Mouse (Mus musculus) liver, adult 2 months (tissue): Measurements from ENCODE around the gene Ahdc1. TPM values are rescaled to one million over a fixed set of nuclear protein-coding genes. Genes with fewer than 3 reads are reported as not detected.
A peak's percentile ranks its signal among the peaks of the same experiment; 100 is the strongest.

Experiments used
- DNase-seq: peaks from one replicate; pipeline ENCODE4 v3.0.0-alpha.2; 2011; ENCODE audit warnings: low read depth, low spot score; ENCODE audit errors: extremely low read depth
- H3K27ac ChIP-seq: fragments of 200-500 bp; replicated peaks from 2 replicates; pipeline ENCODE4 v1.5.1; 2012; ENCODE audit warnings: low read depth, mild to moderate bottlenecking, control low read depth, inconsistent platforms, low read length; ENCODE audit not compliant: insufficient read depth
- H3K27me3 ChIP-seq: fragments of 200-500 bp; 2 replicates; pipeline ENCODE4 v1.6.1; 2012; ENCODE audit warnings: mild to moderate bottlenecking, moderate library complexity, low read length, inconsistent platforms; ENCODE audit not compliant: control insufficient read depth, insufficient read depth
- H3K36me3 ChIP-seq: fragments of 200-500 bp; 2 replicates; pipeline ENCODE4 v1.6.1; 2012; ENCODE audit warnings: low read length, inconsistent platforms; ENCODE audit not compliant: control insufficient read depth, insufficient read depth
- H3K4me1 ChIP-seq: fragments of 200-500 bp; 2 replicates; pipeline ENCODE4 v1.6.1; 2011; ENCODE audit warnings: low read length; ENCODE audit not compliant: control insufficient read depth, insufficient read depth
- H3K4me3 ChIP-seq: fragments of 200-500 bp; 2 replicates; pipeline ENCODE4 v1.5.1; 2011; ENCODE audit warnings: low read depth, mild to moderate bottlenecking, control low read depth, low read length, moderate library complexity; ENCODE audit not compliant: insufficient read depth
- H3K79me2 ChIP-seq: fragments of 200-500 bp; 2 replicates; pipeline ENCODE4 v1.6.1; 2012; ENCODE audit warnings: inconsistent platforms, mild to moderate bottlenecking, low read length, moderate library complexity; ENCODE audit not compliant: control insufficient read depth, insufficient read depth
- H3K9ac ChIP-seq: fragments of 200-500 bp; 2 replicates; pipeline ENCODE4 v1.6.1; 2012; ENCODE audit warnings: low read depth, mild to moderate bottlenecking, control low read depth, inconsistent platforms, low read length
- CTCF ChIP-seq: fragments of 200-500 bp; IDR thresholded peaks from 2 replicates; pipeline ENCODE4 v1.5.1; 2011; ENCODE audit warnings: low read depth, low read length, control low read depth
- POLR2A ChIP-seq: fragments of 200-500 bp; IDR thresholded peaks from 2 replicates; pipeline ENCODE4 v1.6.1; 2011; ENCODE audit warnings: low read length, control low read depth; ENCODE audit not compliant: insufficient read depth; ENCODE audit errors: extremely low read depth
- WGBS: fragments of 180-500 bp; shearing (Covaris S2); methylation state at CpG from one replicate; pipeline ENCODE4 v1.1.7; 2018; 5-methylcytosine and 5-hydroxymethylcytosine counted together
- polyA plus RNA-seq: library from polyadenylated mRNA; depleted of rRNA; stranded (reverse); fragments of >200 nt; gene quantifications from 2 replicates; pipeline ENCODE4 v1.2.3, GENCODE M21; 2012; rRNA removed
- total RNA-seq: library from RNA; depleted of rRNA; stranded (reverse); fragments of >200 nt; gene quantifications from 2 replicates; pipeline ENCODE4 v1.2.3, GENCODE M21; 2014; rRNA removed

Ahdc1 gene
- total RNA-seq: 2.4 and 4.1 TPM in 2 replicates
- polyA plus RNA-seq: 8.7 and 8.8 TPM in 2 replicates

- no peaks in the 10 kb centered on the region for H3K27me3 ChIP-seq
- peak within 1 kb of the TSS; percentile 93 for H3K27ac ChIP-seq
- peak within 1 kb of the TSS; percentile 87 for H3K4me3 ChIP-seq
- H3K36me3 ChIP-seq: no peaks in the 10 kb centered on the region
- TF ChIP-seq CTCF (no peak), POLR2A (peak; percentile 86; the same call in 1 of the 2 replicates)
- peak; percentile 71 for DNase-seq
- under 1% methylated on average over 65 of the region's 66 CpGs for WGBS
- peaks cover 25% of the 10 kb centered on the region for H3K79me2 ChIP-seq
- H3K9ac ChIP-seq: peak within 1 kb of the TSS; percentile 97
- H3K4me1 ChIP-seq: peaks cover 4% of the 10 kb centered on the region
Observed at GRCm38 (mm10) chr4:133011028-133011820, at the start of gene Ahdc1. Gene Ahdc1 (plus strand): TSS chr4:133011260.

GRCm38 (mm10) chr4:132961866-132962265 lies 49.2 kb upstream of the Ahdc1 start:
- Histone ChIP-seq H3K27me3 (no peaks in the 10 kb centered on the region), H3K27ac (no peak overlapping the region), H3K36me3 (no peaks in the 10 kb centered on the region), H3K4me1 (peaks cover 25% of the 10 kb centered on the region), H3K9ac (no peak overlapping the region), H3K79me2 (no peaks in the 10 kb centered on the region), H3K4me3 (no peak overlapping the region)
- no peak for DNase-seq
- TF ChIP-seq POLR2A (no peak), CTCF (no peak)
- 93% methylated on average over 5 of the region's 5 CpGs for WGBS

GRCm38 (mm10) chr4:132962628-132963027 lies 48.4 kb upstream of the Ahdc1 start:
- H3K36me3 ChIP-seq: no peaks in the 10 kb centered on the region
- no peak for DNase-seq
- TF ChIP-seq POLR2A (no peak), CTCF (no peak)
- no peak overlapping the region for H3K27ac ChIP-seq
- H3K79me2 ChIP-seq: no peaks in the 10 kb centered on the region
- H3K4me3 ChIP-seq: no peak overlapping the region
- H3K4me1 ChIP-seq: peaks cover 25% of the 10 kb centered on the region
- 83% methylated on average over 4 of the region's 4 CpGs for WGBS
- no peak overlapping the region for H3K9ac ChIP-seq
- no peaks in the 10 kb centered on the region for H3K27me3 ChIP-seq

- TF ChIP-seq CTCF (no peak), POLR2A (no peak)
- Histone ChIP-seq H3K36me3 (no peaks in the 10 kb centered on the region), H3K4me1 (peaks cover 25% of the 10 kb centered on the region), H3K4me3 (no peak overlapping the region), H3K9ac (no peak overlapping the region), H3K79me2 (no peaks in the 10 kb centered on the region), H3K27ac (no peak overlapping the region), H3K27me3 (no peaks in the 10 kb centered on the region)
- no peak for DNase-seq
- WGBS: 76% methylated on average over 2 of the region's 2 CpGs
Observed at GRCm38 (mm10) chr4:132963436-132963835, 47.6 kb upstream of the Ahdc1 start.

DNA sequence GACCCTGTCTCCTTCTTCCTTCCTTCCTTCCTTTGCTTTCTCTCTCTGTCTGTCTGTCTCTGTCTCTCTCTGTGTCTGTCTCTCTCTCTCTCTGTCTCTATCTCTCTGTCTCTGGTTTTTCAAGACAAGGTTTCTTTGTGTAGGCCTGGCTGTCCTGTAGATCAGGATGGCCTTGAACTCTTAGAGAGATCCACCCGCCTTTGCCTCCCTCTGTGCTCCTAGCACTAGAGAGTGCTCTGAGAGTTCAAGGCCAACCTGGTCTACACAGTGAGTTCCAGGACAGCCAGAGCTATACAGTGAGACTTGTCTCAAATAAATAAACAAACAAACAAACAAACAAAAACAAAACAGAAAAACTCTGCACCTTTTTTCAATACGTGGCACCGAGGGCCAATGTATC lies 47.0 kb upstream of the Ahdc1 start:
- WGBS: 73% methylated on average over 3 of the region's 3 CpGs
- Histone ChIP-seq H3K79me2 (no peaks in the 10 kb centered on the region), H3K4me3 (no peak overlapping the region), H3K9ac (no peak overlapping the region), H3K27me3 (no peaks in the 10 kb centered on the region), H3K4me1 (peaks cover 21% of the 10 kb centered on the region), H3K36me3 (no peaks in the 10 kb centered on the region), H3K27ac (no peak overlapping the region)
- no peak for TF ChIP-seq POLR2A
- TF ChIP-seq CTCF: no peak
- no peak for DNase-seq

DNA sequence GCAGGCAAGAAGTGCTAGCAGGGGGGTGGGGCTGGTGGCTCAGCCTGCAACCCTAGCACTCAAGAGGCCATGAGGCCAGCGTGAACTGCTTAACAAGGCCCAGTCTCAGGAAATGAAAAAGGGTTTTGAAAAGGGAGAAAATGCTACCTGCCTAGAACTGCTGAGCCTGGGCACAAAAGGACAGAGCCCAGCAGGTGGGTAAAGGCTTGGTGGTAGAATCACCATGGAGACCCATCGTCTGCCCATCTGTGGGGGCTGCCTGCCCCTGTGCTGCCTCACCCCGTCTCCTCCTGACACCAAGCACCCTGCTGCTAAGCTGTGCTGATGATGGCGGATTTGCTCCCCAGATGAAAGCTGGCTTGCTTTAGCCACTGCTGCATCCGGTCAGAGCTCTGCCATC lies 46.6 kb upstream of the Ahdc1 start:
- Histone ChIP-seq H3K27ac (no peak overlapping the region), H3K9ac (no peak overlapping the region), H3K79me2 (no peaks in the 10 kb centered on the region), H3K27me3 (no peaks in the 10 kb centered on the region), H3K4me1 (peaks cover 17% of the 10 kb centered on the region), H3K36me3 (no peaks in the 10 kb centered on the region), H3K4me3 (no peak overlapping the region)
- no peak for DNase-seq
- TF ChIP-seq CTCF (no peak), POLR2A (no peak)
- WGBS: 96% methylated on average over 5 of the region's 5 CpGs
